Mouse (Mus musculus) gonadal fat pad, adult 2 months (tissue): ENCODE data around the gene Prune1. TPM values are rescaled to one million over a fixed set of nuclear protein-coding genes. Genes with fewer than 3 reads are reported as not detected.

ENCODE experiments used
- DNase-seq: peaks from one replicate; pipeline ENCODE4 v3.0.0-alpha.2; 2012; ENCODE audit warnings: low read depth
- polyA plus RNA-seq: library from polyadenylated mRNA; depleted of rRNA; stranded (reverse); fragments of >200 nt; gene quantifications from 2 replicates; pipeline ENCODE4 v1.2.3, GENCODE M21; 2012

The Prune1 gene
- polyA plus RNA-seq, 1 experiment, result 28.2 TPM

DNA sequence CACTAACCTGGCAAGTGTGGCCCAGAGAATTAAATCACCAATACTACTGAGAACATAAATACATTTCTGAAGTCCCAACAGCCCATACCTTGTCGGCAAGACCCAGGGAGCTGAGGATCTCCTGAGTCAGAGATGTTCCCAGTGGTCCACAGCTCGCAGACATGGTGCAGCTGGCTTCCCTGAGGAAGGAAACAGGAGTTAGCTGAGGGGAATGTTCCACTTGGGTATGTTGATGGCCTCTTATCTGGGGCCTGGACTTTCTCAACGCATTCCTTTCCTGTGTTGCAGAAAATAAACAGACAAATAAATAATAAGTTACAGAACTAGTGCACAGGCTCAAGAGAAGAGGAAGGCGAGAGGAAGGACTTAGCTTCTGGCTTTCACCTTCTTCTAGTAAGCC is 24.4 kb upstream of the Prune1 start:
- DNase-seq, result no peak

DNA sequence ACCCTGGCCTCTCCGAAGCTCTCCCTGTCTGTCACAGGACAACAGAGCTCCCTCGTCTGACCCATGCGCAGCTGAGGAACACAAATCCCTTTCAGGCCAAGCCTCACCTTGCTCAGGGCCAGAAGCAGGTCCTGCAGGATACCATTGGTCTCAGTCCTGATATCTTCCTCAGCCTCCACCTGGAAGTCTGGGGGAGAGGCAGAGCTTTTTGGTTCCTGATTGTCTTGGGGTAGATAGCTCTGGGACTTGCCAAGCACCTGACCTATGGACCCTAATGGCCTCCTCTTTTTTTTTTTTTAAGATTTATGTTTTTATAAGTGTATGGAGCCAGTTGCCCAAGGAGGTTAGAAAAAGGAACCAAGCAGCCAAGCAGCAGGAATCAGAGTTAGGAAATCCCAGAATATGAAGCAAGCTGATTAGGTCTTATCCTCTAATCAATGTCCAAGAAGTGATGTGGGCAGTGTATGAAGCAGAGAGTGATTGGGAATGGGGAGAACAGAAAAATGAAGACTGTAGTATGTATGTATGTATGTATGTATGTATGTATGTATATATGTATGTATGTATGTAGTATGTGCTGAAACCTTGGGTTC is 19.4 kb upstream of the Prune1 start:
- DNase-seq, result no peak

DNA sequence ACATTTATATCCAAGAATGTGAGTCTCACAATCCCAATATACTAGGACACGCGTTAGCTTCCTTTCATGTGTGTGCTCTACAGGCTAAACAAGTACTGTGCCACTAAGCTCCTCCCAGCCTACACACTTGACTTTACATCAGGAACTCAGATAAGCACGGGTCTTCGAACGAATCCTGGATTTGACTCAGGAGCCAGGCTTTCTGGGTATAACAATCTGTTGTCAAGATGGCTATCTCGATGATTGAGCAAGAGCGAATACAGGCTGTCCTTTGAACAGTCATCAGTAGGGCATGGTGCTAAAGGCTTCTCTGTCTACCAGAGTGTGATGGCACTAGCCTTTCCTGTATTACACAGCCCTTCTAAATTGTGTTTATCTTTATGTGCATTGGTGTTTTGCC is 16.1 kb upstream of the Prune1 start:
- DNase-seq, result peak; percentile 95

DNA sequence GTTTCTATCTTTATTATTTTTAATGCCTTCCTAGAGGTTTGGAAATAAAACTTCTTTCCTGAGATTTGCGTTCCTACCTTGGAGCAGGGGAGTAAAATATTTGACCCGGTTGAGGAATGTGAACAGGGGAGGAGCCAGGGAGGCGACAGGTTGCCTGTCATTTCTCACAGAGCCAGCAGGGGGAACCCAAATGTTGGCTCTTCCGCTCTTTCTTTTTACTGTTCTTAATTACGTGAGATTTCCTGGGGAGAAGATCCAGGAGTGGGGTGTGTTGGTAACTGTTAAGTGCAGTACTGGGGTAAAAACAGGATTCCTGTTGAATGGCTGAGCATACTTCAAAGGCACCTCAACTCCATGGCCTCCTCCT is 14.2 kb upstream of the Prune1 start:
- no peak for DNase-seq

DNA sequence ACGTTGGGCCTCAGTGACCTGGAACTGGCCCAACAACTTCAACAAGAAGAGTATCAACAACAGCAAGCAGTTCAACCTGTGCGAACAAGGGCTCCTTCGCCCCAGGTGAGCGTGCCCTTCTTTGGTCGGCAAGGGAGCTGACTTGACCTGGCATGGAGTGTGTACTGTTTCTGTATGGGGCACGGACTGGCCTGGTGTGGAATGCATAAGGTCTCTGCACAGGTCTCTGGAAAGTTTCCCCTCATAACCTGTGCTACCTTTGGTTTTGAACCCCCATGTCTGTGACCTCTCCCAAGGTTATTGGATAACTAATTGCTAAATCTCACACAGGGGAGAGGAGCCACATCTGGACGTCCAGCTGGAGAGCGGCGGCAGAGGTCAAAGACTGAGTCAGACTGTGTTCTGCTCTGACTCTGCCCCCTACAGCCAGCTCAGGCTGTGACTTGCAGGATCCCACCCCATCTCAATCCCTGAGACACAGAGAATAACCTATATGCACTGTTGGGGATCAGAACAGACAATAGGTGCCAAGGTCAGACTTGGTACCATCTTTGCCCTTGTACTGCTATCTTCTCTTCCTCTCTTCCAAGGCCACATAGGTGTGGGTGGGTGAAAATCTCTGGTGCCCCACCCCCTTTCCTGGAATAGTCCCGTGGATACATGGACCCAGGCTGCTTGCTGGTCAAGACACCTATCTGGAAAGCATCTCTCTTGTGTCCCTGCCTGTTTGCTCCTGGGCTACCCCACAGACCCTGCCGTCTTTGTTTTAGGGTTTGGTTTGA is 13.6 kb upstream of the Prune1 start:
- no peak for DNase-seq

DNA sequence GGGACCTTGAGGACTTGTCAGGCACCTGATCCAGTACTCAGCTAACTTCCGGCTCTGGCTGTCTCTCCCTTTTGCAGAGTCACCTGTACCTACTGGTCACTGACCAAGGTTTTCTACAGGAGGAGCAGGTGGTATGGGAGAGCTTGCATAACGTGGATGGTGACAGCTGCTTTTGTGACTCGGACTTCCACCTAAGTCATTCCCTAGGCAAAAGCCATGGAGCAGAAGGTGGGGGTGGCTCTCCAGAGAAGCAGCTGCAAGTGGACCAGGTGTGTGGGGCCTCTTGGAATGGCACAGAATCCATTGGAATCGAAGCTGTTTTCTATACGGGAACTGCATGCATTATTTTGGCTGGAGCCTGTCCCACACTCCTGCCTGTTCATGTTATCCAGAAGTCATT is 12.8 kb upstream of the Prune1 start:
- no peak for DNase-seq

DNA sequence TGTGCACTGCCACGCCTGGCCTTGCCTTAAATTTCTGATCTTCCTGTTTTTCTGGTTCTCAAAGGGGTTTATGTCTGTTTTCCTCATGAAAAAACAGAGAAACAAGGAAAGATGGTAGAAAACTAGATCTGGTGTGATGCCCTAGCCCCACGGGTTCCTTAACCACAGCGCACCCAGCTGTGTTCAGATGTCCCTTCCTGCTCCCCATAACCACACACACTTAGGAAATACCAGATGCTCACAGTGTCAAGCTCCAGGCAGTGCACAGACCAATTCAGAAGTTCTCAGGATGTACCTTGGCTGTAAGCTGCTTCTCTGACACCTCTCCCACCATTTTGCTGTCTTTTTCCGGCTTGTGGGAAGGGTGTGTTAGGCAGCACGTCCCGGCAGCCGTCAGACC is 12.4 kb upstream of the Prune1 start:
- DNase-seq, result no peak

DNA sequence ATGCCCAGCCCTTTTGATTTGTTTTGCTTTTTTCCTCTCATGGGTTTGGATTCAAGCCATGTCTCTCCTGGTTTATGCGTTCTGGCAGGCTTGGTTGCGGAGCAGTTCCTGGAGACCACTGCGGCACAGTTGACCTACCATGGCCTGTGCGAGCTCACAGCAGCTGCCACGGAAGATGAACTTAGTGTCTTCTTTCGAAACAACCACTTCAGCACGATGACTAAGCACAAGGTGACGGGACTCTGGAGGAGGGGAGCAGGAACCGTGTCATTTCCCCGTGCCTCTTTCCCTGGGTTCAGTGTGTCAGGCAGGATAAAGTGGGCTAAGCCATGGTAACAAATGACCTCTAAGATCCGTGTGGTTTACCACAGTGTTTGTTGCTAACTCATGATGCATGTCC is 11.7 kb upstream of the Prune1 start:
- DNase-seq, result no peak

DNA sequence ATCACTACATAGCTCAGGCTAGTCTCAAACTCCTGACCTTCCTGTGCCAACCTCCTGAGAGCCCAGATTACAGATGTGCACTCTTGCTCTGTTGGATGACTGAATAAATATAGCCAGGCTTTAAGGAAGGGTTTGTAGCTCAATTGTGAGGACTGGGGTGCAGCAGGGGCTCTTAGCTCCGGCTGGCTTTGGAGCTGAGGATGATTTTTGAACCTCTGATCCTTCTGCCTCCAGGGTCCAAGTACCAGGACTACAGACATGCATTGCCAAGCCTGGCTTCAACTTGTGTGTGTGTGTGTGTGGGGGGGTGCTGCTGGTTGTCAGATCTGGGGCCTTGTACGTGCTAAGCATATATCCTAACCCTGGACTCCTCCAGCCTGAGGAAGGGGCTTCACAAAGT is 11.0 kb upstream of the Prune1 start:
- DNase-seq, result no peak

DNA sequence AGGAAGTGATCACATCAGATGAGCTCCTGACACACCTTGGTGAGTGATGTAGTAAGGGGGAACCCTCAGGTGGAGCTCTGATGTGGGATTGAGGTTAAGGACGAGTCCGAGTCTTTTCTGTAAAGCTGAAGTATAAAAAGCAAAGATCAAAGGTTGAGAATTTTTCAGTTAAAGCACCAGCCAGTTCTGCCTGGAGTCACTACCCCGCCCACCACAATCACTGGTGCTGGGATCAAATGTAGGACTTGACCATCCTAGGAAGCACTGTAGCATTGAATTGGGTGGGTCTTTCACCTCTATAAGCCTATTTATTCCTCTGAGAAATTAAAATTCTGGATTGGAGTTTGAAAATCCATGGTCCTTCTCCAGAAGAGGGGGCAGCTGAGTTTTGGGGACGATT is 9.2 kb upstream of the Prune1 start:
- DNase-seq, result no peak

DNA sequence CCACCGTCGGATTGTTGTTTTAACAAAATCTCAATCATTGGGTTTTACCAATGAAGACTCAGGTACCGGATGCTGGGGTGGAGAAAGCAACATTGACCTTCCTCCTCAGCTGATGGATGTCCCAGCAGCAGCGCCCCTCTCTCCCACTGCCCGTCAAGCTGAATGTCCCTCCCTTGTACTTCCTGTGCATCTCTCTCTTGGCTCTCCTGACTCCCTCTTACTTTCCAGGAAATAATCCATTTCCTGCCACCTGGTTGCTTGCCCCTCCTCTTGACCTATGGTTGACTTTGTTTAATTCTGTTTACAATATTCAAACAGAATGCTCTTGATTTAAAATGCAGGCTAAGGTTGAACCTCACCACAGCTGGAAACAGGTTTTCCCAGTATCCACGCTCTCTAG is 8.3 kb upstream of the Prune1 start:
- DNase-seq, result no peak

DNA sequence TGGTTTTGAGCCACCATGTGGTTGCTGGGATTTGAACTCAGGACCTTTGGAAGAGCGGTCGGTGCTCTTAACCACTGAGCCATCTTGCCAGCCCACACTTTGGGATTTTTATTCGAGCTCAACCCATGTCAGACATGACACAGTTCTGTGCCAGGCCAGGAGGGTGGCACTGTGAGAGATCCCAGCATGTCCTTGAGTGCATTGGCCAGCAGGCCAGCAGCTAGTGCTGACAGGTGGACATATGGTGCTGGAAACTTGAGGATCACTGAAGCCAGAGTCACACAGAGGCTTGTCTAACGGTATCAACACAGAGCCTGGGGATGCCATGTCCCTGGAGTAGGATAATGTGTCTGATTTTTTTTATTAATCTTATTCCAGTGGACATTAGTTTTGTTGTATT is 7.5 kb upstream of the Prune1 start:
- no peak for DNase-seq

DNA sequence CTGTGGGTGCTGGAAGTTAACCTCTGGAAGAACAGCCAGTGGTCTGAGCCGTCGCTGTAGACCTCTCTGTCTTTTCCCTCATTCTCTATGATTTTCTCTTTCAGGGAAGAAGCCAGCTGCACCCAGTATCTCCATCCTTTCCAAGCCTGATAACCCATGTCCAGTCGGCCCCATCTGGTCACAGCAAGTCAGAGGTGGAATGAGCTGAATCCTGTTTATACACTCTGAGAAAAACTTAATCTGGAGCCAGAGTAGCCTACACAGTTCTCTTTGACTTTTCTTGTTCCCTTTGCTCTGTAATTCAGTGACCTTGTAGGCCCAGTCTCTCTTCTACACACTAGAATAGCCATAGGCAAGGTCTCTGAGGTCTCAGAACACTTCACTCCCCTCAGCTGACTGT is 5.7 kb upstream of the Prune1 start:
- DNase-seq, result no peak

DNA sequence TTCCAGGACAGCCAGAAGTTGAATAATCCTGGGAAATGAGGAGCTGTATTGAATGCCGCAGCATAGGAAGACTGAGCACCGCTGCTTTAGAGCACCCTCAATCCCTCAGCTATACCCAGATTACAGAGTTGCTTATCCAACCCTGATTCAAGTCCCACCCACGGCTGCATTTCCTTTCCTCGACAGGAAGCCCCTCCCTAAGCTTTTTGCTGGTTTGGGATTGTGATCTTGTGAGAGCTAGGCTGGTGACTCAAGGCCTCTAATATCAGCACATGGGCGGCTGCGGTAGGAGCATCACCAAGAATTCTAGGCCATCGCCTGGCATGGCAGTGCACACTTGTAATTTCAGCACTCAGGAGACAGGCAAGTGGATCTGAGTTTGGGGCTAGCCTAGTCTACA is 4.6 kb upstream of the Prune1 start:
- no peak for DNase-seq

DNA sequence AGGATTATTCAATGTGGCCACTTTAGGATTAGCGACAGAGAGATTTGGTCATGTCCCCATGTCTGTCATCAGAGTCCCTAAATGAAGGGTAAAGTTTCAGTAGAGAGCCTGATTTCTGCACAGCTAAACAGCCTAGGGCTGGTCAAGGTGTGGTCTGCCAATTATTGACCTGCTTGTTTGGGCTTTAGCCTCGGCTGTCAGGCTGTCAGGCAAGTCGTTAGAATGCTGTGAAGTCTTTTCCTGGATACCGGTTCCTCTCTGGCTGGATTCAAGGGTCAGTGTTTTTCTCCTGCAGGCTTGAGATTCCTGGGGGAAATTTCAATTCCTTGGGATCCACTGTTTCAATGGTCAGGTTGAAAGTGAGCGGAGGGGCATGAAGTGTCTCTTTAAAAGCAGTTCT is 4.1 kb upstream of the Prune1 start:
- DNase-seq, result no peak

DNA sequence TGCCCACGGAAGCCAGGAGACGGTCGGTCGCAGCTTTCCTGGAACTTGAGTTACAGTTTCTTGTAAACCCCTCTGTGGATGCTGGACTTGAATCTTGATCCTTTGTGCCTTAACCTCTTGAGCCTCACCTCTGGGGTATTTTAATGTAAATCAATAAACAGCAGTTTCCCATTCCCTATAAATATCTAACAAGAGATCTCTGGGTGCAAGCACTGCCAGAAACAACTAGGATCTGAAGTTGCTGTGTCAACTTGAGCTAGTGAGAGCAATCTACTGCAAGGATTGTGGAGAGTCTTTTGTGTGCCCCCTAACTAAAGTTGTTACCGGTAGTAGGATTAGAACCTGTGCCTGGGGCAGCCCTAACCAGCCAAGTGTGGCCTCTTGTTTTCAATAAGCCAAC is 3.5 kb upstream of the Prune1 start:
- DNase-seq, result no peak

DNA sequence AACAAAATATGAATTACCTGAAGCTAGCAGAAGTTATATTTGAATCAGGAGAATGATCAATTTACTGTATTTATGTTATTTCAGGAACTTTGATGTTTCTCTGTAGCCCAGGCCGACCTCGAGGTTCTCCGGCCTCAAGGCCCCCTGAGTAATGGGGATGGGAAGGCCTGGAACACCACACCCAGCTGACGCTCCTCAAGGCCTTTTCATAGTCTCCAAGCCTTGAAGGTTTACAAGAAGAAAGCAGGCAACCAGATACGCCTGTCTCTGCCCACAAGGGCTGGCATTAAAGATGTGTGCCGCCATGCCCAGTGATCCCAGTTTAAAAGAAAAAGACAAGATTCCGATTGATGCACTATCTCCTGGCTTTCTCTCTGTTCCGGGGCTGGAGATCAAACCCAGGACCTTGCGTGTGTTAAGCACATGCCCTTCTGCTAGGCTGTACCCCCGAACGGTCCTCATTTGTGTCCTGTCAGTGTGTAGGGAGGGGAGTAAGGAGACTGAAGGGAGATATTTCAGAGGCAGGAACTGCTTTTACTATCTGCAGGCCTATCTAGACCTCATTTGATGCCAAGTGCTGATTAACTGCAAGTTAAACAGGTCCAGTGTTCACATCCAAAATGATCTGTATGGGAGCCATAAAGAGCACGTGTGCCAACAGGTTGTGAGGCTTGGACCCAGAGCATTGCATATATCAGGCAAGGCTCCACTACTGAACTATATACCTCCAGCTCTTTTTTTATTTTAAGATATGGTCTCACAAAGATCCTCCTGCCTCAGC is 2.8 kb upstream of the Prune1 start:
- DNase-seq, result no peak

DNA sequence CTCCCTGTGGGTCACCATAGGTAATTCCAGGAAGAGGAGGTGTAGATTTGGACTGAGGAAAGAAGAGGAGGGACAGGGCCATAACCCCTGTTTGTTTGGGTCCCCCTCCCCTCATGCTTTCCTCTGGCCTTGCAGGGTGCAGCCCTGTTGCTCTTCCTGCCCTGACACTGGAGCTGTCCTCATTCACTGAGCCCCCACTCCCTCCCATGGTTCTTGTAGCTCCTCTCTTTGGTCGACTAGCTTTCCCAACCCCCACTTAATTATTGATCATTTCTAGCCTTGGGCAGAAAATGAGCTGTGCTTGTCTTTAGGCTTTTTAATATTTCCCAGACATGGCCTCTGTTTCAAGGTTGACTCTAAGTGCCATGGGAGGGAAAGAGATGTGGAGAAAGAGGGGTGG is 2.2 kb upstream of the Prune1 start:
- DNase-seq, result no peak

DNA sequence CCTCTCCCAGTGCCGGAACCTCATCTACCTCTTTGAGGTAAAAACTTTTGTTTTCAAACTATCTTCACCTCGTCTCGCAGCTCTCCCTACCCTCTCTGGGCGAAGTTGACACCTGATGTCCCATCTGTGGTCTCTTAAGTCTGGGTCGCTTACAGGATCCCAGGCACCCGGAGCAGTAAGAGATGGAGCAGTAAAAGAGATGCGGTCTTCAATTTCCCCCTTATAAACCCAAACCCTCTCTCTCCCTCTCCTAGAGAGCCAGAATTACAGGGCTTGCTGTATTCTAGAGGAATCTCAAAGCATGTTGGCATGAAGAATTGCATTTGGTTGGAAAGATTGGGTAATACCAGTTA is 1.7 kb upstream of the Prune1 start:
- no peak for DNase-seq

DNA sequence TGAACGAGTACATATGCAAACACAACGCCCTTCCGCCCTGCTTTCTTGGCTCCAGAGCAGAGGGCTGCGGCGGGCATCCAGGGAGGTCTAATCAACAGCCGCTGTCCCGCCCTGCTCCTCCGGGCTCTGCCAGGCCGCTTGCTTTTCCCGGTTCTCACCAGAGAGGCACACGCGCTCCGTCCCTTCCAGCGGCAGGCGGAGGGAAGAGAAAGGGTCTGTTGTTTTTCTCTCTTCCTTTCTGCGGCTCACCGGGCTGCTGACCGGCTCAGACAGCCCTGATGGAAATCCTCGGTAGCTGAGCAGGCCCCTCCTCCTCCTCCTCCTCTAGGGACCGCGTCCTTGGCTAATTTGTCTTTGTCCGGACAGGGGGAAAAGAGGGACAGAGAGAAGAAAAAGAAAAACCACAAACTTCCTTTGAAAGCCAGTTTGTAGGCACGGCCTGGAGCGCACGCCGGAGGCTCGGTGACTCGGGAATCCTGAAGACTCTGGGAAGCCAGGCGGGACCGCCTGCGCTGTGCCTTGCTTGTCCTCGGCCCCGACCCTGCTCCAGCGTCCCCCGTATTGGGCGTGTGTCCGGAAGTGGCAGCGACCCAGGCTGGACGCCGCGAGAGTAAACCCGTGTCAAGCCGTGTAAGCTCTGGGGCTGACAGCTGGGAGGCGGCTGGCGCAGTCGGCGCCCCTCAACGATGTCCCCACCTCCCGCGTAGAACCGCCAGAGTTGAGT is 1.2 kb upstream of the Prune1 start:
- no peak for DNase-seq

DNA sequence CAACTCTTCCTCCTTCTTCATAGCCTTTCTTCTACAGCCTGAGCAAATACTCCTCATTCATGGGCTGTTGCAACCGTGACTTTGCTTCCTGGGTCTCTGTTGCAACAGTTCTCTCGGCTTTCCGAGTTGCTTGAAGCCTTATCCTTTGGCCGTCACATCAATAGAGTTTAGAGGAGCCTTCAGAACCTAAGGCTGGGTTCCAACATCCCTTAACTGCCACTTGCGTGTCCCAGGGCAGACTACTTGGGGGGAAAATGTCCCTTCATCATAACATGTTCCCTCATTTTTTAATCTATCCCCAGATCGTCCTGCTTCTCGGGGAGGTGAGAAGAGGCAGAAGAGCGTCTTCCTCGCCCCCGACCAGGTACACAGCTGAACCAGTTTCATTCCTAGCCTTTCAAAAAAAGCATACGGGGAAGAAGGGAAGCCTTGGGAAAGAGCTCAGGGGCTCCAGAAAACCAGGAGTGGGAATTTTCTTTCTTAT is 547 bp upstream of the Prune1 start:
- DNase-seq, result peak; percentile 89

DNA sequence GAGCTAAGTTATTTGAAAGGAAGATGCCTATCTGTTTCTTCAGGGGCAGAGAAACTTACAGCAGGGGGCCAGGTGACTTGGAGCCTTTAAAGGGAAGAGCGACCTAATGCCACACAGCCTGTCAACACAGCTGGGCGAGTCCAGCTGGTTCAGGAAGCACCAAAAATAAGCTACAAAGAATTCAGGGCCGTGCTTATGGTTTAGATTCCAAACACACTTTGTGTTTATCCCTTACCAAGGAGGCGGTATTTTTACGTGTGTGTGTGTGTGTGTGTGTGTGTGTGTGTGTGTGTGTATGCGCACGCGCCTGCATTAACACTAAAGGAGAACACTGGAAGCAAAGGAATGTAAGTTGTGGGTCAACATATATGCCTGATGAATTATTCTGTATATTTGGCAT is 1.1 kb downstream of the Prune1 start:
- DNase-seq, result no peak

DNA sequence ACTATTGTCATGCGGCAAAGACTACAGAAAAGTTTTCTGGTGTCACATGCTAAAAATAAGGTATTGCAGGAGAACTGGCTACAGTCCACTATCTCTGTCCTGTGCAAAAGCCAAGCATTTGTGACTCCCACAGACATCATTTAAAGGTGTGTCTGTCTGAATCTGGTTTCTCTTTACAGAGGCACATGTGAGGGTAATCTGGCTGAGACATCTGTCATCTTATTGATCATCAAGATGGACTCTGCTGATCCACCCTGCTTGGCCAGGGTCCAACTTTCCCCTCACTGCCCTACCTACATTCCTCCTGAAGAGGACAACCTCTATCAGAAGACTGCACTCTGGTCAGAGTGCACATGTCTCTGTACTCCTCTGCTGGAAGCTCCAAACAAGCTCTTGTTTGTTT is 4.7 kb downstream of the Prune1 start:
- DNase-seq, result no peak
